Mouse (Mus musculus) c-Kit-positive CD71-positive TER-119-negative erythroid progenitor cells, embryonic 14.5 days (primary cell): ENCODE data around the gene Mfap2.

Experiments used
- DNase-seq: peaks from one replicate; pipeline ENCODE4 v3.0.0-alpha.2; 2013; ENCODE audit warnings: low read depth

Mfap2 gene

DNA sequence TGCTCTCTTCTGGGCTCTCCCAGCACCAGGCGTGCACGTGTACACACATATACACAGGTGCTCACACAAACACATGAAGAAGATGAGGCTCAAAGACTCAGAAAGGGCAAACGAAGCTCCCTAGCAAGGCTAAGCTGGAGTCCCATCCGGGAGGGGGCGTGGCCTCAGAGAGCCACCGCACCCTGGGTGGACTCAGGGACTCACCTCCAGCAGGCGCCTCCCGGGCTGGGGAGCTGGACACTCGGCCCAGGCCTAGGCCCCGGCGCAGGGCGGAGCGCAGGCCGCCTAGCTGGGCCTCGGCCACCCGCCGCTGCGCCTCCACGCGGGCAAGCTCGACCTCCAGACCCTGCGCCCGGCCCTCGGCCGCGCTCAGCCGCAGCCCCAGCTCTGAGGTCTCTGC is 14.8 kb downstream of the Mfap2 start:
- DNase-seq: no peak

DNA sequence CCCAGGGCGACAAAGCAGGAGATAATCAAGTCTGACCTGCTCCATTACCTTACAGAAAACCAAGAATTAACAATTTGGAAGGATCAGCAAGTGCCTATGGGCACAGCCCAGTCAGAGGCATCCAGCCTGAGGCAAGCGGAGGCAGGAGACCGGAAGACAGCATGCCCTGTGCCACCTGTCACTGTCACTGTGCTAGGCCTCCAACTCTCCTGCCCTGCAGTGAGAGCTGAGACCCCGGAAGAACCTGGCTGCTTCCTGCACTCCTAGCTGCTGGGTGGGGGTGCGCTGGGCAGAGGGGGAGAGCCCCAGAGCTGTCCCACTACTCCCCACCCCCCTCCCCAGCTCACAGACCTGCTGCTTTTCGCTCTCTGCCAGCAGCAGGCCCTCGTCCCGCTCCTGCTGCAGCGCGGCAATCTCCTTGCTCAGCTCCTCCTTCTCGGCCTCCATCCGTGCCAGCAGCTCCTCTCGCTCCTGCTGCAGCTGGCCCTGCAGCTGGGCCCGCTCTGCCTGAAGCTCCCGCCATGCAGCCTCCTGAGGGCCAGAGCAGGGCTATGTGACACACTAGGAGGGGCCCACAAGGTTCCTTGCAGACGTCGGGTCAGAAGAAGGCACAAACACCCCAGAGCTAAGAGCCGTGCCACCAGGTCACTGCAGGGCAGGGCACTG is 20.5 kb downstream of the Mfap2 start:
- DNase-seq: no peak

DNA sequence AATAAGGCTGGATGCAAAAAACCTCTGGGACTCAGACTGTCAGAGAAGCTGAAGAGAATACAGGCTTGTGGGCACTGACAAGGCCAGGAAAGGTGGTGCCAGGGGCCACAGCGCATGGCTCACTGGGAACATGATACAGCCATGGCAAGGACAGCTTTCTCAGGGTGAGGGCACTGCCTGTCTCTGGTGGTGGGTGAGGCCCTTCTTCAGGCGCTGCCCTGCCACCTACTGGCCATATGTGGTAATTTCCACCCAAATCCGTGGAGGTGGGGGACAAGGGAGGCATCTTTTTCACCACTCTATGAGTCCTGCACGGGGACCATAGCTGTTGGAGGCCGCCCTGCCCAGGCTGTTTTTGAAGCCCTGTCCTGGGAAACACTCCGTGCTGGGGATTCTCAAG is 21.5 kb downstream of the Mfap2 start:
- DNase-seq: peak; percentile 59

- no peak for DNase-seq
These were observed 23.7 kb downstream of the Mfap2 start for GRCm38 (mm10) chr4:141033606-141034549.

DNA sequence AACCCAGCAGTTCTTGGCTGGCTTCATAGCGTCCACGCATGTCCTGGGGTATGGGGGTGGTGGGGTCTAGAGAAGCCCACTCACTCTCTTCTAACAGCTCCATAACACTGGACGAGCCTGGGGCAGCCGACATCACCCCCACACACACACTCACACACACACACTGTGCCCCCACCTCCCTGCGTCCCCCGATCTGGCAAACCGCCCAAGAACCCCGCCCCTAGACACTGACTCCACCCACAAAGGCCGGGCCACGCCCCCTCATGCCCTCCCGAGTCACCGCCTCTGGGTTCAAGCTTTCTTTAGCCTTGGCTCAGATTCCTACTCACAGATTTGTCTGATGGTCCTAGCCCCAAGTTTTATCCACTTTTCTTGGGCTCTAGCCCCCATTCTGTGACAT is 30.9 kb downstream of the Mfap2 start:
- DNase-seq: no peak

- no peak for DNase-seq
These were observed 34.6 kb downstream of the Mfap2 start for GRCm38 (mm10) chr4:141044816-141045215.

GRCm38 (mm10) chr4:141048810-141049475 is 38.7 kb downstream of the Mfap2 start:
- DNase-seq: no peak

GRCm38 (mm10) chr4:141049476-141049835 is 39.2 kb downstream of the Mfap2 start:
- no peak for DNase-seq

- no peak for DNase-seq
These were observed 42.2 kb downstream of the Mfap2 start for GRCm38 (mm10) chr4:141052442-141052841.

GRCm38 (mm10) chr4:141053138-141053537 is 42.9 kb downstream of the Mfap2 start:
- no peak for DNase-seq

DNA sequence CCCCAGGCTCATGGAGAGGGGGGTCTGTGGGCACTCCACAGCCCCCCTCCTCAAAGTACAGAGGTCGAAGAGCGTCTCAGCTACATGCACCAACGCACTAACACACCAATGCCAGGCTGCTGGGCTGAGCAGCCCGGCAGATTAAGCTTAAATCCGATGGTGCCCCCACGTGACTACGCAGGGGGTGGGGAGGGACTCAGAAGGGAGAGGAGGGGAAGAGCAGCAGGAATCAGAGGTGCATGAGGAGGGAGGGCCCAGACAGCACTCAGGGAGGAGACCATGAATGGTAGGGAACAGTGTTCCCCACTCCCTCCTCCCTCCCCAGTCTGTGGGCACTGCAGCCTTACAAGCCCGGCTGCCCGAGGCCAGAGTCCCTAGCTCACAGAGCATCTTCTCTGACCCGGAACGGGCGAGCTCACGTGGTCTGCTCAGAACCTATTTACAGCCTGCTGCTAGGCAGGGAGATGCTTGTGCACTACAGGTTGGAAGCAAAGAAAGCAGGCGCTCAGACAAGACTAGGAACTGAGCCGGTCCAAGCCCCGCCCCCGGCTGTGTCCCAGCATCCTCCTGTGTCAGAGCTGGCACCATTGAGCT is 43.4 kb downstream of the Mfap2 start:
- no peak for DNase-seq

DNA sequence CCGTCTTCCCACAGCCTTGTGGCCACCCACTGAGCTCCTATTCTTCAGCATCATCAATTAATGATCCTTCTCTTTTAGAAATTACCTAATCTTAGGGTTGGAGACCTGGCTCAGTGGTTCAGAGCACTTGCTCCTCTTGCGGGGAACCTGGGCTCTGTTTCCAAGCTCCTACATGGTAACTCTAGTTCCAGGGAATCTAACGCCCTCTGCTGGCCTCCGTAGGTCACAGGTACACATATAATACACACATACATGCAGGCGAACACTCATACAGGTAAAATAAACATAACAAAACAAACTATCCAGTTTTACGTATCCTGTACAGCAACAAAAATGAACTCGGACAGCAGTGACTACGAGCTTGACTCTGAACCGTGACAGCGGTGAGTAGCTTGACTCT is 46.8 kb downstream of the Mfap2 start:
- no peak for DNase-seq

DNA sequence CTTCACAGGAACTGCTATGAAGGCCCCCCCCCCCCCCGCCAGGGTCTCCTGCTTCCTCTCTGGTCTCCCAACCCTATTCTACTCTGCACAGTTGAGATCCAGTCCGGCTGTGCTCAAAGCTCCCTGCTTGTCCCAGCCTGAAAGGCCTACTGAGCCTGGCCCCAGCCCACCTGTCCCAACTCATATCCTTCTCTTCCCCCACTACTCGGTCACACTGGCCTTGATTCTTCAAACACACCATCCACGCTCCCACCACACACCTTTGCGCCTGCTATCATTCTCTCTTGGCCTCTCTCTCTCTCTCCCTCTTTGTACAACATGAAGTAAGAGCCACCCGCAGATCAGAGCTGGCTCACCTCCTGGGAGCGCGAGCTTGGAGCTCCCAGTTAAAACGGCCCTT is 48.6 kb downstream of the Mfap2 start:
- no peak for DNase-seq

GRCm38 (mm10) chr4:141059616-141060425 is 49.6 kb downstream of the Mfap2 start:
- no peak for DNase-seq

GRCm38 (mm10) chr4:141060426-141061301 is 50.4 kb downstream of the Mfap2 start, which contains the start of gene Crocc:
Crocc (minus strand) TSS chr4:141060550.
- peak; percentile 94 for DNase-seq

- DNase-seq: no peak
These were observed 54.0 kb downstream of the Mfap2 start for GRCm38 (mm10) chr4:141064104-141064659.

DNA sequence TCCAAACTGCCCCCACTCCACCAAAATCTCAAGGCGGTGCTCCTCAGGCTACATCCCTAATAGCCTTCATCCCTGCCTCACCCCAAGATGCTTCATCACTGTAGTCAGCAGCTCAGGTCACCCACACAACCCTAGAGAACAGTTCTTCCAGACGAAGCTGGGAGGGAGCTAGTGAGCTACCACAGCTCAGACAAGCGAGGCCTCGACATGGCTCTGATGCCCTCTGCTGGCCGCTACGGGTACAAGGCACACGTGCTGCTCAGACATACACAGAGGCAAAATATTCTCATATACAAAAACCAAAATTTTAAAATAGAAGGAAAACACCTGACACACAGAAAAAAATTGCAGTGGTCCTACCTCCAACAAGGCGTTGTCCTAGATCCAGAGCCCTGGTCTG is 54.9 kb downstream of the Mfap2 start:
- peak; percentile 82 for DNase-seq
